Mouse (Mus musculus): ENCODE measurements around the gene Gfap. TPM values are rescaled to one million over a fixed set of nuclear protein-coding genes. Genes with fewer than 3 reads are reported as not detected.

Gene Gfap
- polyA plus RNA-seq, 1 experiment = 0.16 TPM

GRCm38 (mm10) chr11:102890096-102890495 lies 10.6 kb downstream of the Gfap start:
- no peak overlapping the region for H3K4me2 ChIP-seq (ENCODE audit: low read depth)
- no peak overlapping the region for H3K4me3 ChIP-seq
- H3K36me3 ChIP-seq (ENCODE audit: control insufficient read depth, insufficient read depth) = no peaks in the 10 kb centered on the region
- peaks cover 9% of the 10 kb centered on the region for H3K27me3 ChIP-seq (ENCODE audit: control insufficient read depth, insufficient read depth, insufficient read length)
- no peaks in the 10 kb centered on the region for H3K79me2 ChIP-seq (ENCODE audit: control insufficient read depth, insufficient read depth)
- H3ac ChIP-seq (ENCODE audit: control insufficient read depth, insufficient read length) = no peak overlapping the region
- TF ChIP-seq REST (IDR thresholded peaks at IDR 0.05; ENCODE audit: insufficient read depth, insufficient read length) = no peak
- TF ChIP-seq MYOD1 (IDR thresholded peaks at IDR 0.05; ENCODE audit: control insufficient read depth in 1 of 3, insufficient read length in 2 of 3, low read depth in 2 of 3) = no peak
- TF ChIP-seq MAX (IDR thresholded peaks at IDR 0.05; ENCODE audit: low read depth) = no peak
- peak; percentile 39; the same call in 1 of the 2 replicates for TF ChIP-seq CEBPB (IDR thresholded peaks at IDR 0.05; ENCODE audit: insufficient read depth, poor library complexity, severe bottlenecking)
- no peak for TF ChIP-seq MYOG (IDR thresholded peaks at IDR 0.05; ENCODE audit: control insufficient read depth in 1 of 3, insufficient read depth in 1 of 3, insufficient read length in 2 of 3, low read depth in 2 of 3)

GRCm38 (mm10) chr11:102888135-102888534 lies 12.6 kb downstream of the Gfap start:
- Histone ChIP-seq H3K36me3 (ENCODE audit: control insufficient read depth, insufficient read depth) (no peaks in the 10 kb centered on the region), H3ac (ENCODE audit: control insufficient read depth, insufficient read length) (no peak overlapping the region), H3K4me3 (no peak overlapping the region), H3K4me2 (ENCODE audit: low read depth) (no peak overlapping the region), H3K79me2 (ENCODE audit: control insufficient read depth, insufficient read depth) (no peaks in the 10 kb centered on the region), H3K27me3 (ENCODE audit: control insufficient read depth, insufficient read depth, insufficient read length) (peaks cover 9% of the 10 kb centered on the region)
- no peak for TF ChIP-seq USF1 (IDR thresholded peaks at IDR 0.05; ENCODE audit: low read depth)
- TF ChIP-seq E2F4 (IDR thresholded peaks at IDR 0.05; ENCODE audit: insufficient read depth) = no peak
- no peak for TF ChIP-seq TCF12 (IDR thresholded peaks at IDR 0.05; ENCODE audit: insufficient read depth, poor library complexity, severe bottlenecking)
- TF ChIP-seq CEBPB (IDR thresholded peaks at IDR 0.05; ENCODE audit: insufficient read depth, poor library complexity, severe bottlenecking) = no peak
- TF ChIP-seq SRF (IDR thresholded peaks at IDR 0.05; ENCODE audit: control insufficient read depth, insufficient read length, low read depth) = no peak
- TF ChIP-seq REST (IDR thresholded peaks at IDR 0.05; ENCODE audit: insufficient read depth, insufficient read length) = no peak
- no peak for TF ChIP-seq POLR2A (IDR thresholded peaks at IDR 0.05; ENCODE audit: insufficient read length, low read depth)
- TF ChIP-seq MYOG (IDR thresholded peaks at IDR 0.05; ENCODE audit: control insufficient read depth in 1 of 3, insufficient read depth in 1 of 3, insufficient read length in 2 of 3, low read depth in 2 of 3) = no peak
- TF ChIP-seq POLR2AphosphoS2 (IDR thresholded peaks at IDR 0.05; ENCODE audit: insufficient read length, low read depth) = no peak
- TF ChIP-seq TCF3 (IDR thresholded peaks at IDR 0.05; ENCODE audit: insufficient read length, low read depth) = no peak
- no peak for TF ChIP-seq MAX (IDR thresholded peaks at IDR 0.05; ENCODE audit: low read depth)
- TF ChIP-seq MYOD1 (IDR thresholded peaks at IDR 0.05; ENCODE audit: control insufficient read depth in 1 of 3, insufficient read length in 2 of 3, low read depth in 2 of 3) = no peak

- no peak overlapping the region for H3ac ChIP-seq (ENCODE audit: control insufficient read depth, insufficient read length)
- H3K79me2 ChIP-seq (ENCODE audit: control insufficient read depth, insufficient read depth) = no peaks in the 10 kb centered on the region
- no peak for TF ChIP-seq TCF3 (IDR thresholded peaks at IDR 0.05; ENCODE audit: insufficient read length, low read depth)
- no peak for TF ChIP-seq TCF12 (IDR thresholded peaks at IDR 0.05; ENCODE audit: insufficient read depth, poor library complexity, severe bottlenecking)
- no peak for TF ChIP-seq POLR2AphosphoS2 (IDR thresholded peaks at IDR 0.05; ENCODE audit: insufficient read length, low read depth)
- no peak for TF ChIP-seq REST (IDR thresholded peaks at IDR 0.05; ENCODE audit: insufficient read depth, insufficient read length)
- no peak for TF ChIP-seq MAX (IDR thresholded peaks at IDR 0.05; ENCODE audit: low read depth)
- no peak for TF ChIP-seq CEBPB (IDR thresholded peaks at IDR 0.05; ENCODE audit: insufficient read depth, poor library complexity, severe bottlenecking)
- TF ChIP-seq USF1 (IDR thresholded peaks at IDR 0.05; ENCODE audit: low read depth) = no peak
- TF ChIP-seq MYOD1 (IDR thresholded peaks at IDR 0.05; ENCODE audit: control insufficient read depth in 1 of 3, insufficient read length in 2 of 3, low read depth in 2 of 3) = no peak
- no peak for TF ChIP-seq E2F4 (IDR thresholded peaks at IDR 0.05; ENCODE audit: insufficient read depth)
- TF ChIP-seq SRF (IDR thresholded peaks at IDR 0.05; ENCODE audit: control insufficient read depth, insufficient read length, low read depth) = no peak
- no peak for TF ChIP-seq POLR2A (IDR thresholded peaks at IDR 0.05; ENCODE audit: insufficient read length, low read depth)
- no peak for TF ChIP-seq MYOG (IDR thresholded peaks at IDR 0.05; ENCODE audit: control insufficient read depth in 1 of 3, insufficient read depth in 1 of 3, insufficient read length in 2 of 3, low read depth in 2 of 3)
- peaks cover 9% of the 10 kb centered on the region for H3K27me3 ChIP-seq (ENCODE audit: control insufficient read depth, insufficient read depth, insufficient read length)
- no peak overlapping the region for H3K4me3 ChIP-seq
- no peak overlapping the region for H3K4me2 ChIP-seq (ENCODE audit: low read depth)
- H3K36me3 ChIP-seq (ENCODE audit: control insufficient read depth, insufficient read depth) = no peaks in the 10 kb centered on the region
These were observed 13.3 kb downstream of the Gfap start for GRCm38 (mm10) chr11:102887433-102887832.

- TF ChIP-seq E2F4 (IDR thresholded peaks at IDR 0.05; ENCODE audit: insufficient read depth) (no peak), SRF (IDR thresholded peaks at IDR 0.05; ENCODE audit: control insufficient read depth, insufficient read length, low read depth) (no peak), POLR2AphosphoS2 (IDR thresholded peaks at IDR 0.05; ENCODE audit: insufficient read length, low read depth) (no peak), USF1 (IDR thresholded peaks at IDR 0.05; ENCODE audit: low read depth) (no peak), CEBPB (IDR thresholded peaks at IDR 0.05; ENCODE audit: insufficient read depth, poor library complexity, severe bottlenecking) (no peak), MYOD1 (IDR thresholded peaks at IDR 0.05; ENCODE audit: control insufficient read depth in 1 of 3, insufficient read length in 2 of 3, low read depth in 2 of 3) (no peak), TCF3 (IDR thresholded peaks at IDR 0.05; ENCODE audit: insufficient read length, low read depth) (no peak), MYOG (IDR thresholded peaks at IDR 0.05; ENCODE audit: control insufficient read depth in 1 of 3, insufficient read depth in 1 of 3, insufficient read length in 2 of 3, low read depth in 2 of 3) (no peak)
- no peak within 1 kb of the TSS for H3K4me3 ChIP-seq
- peak within 1 kb of the TSS; percentile 30 for H3K4me2 ChIP-seq (ENCODE audit: low read depth)
- H3K79me2 ChIP-seq (ENCODE audit: control insufficient read depth, insufficient read depth) = peaks cover 11% of the 10 kb centered on the region
- peaks cover 9% of the 10 kb centered on the region for H3K27me3 ChIP-seq (ENCODE audit: control insufficient read depth, insufficient read depth, insufficient read length)
- no peaks in the 10 kb centered on the region for H3K36me3 ChIP-seq (ENCODE audit: control insufficient read depth, insufficient read depth)
- no peak within 1 kb of the TSS for H3ac ChIP-seq (ENCODE audit: control insufficient read depth, insufficient read length)
These were observed 16.0 kb downstream of the Gfap start, which contains the start of gene Fam187a for GRCm38 (mm10) chr11:102884616-102885219. Gene Fam187a, plus strand, starts transcription at chr11:102885169.

Data from myocyte (in vitro differentiated cells).